Mouse (Mus musculus) c-Kit-positive CD71-negative TER-119-negative erythroid progenitor cells, embryonic 14.5 days (primary cell): ENCODE data around the gene Susd3.
A peak's percentile ranks its signal among the peaks of the same experiment; 100 is the strongest.

Experiments
- DNase-seq: peaks from one replicate; pipeline ENCODE4 v3.0.0-alpha.2; 2013; ENCODE audit warnings: low read depth

Susd3 gene

GRCm38 (mm10) chr13:49246011-49246410 lies 2.5 kb downstream of the Susd3 start:
- DNase-seq, result no peak

- DNase-seq, result no peak
Observed at GRCm38 (mm10) chr13:49245251-49245650, 3.3 kb downstream of the Susd3 start.

- DNase-seq, result no peak
Observed at GRCm38 (mm10) chr13:49243492-49243891, 5.0 kb downstream of the Susd3 start.

- peak; percentile 77 for DNase-seq
Observed at GRCm38 (mm10) chr13:49242321-49243065, 6.0 kb downstream of the Susd3 start.

- DNase-seq, result no peak
Observed at GRCm38 (mm10) chr13:49238737-49239136, 9.8 kb downstream of the Susd3 start.

- no peak for DNase-seq
Observed at GRCm38 (mm10) chr13:49237617-49238016, 10.9 kb downstream of the Susd3 start.

GRCm38 (mm10) chr13:49234711-49235110 lies 13.8 kb downstream of the Susd3 start:
- no peak for DNase-seq

- DNase-seq, result no peak
Observed at GRCm38 (mm10) chr13:49233792-49234572, 14.5 kb downstream of the Susd3 start.

- DNase-seq, result no peak
Observed at GRCm38 (mm10) chr13:49225633-49226032, 22.9 kb downstream of the Susd3 start.

- no peak for DNase-seq
Observed at GRCm38 (mm10) chr13:49225159-49225558, 23.3 kb downstream of the Susd3 start.

GRCm38 (mm10) chr13:49224729-49225128 lies 23.8 kb downstream of the Susd3 start:
- no peak for DNase-seq

- no peak for DNase-seq
Observed at GRCm38 (mm10) chr13:49224314-49224713, 24.2 kb downstream of the Susd3 start.

GRCm38 (mm10) chr13:49220912-49221311 lies 27.6 kb downstream of the Susd3 start:
- DNase-seq, result no peak

GRCm38 (mm10) chr13:49219367-49219766 lies 29.1 kb downstream of the Susd3 start:
- DNase-seq, result no peak

- DNase-seq, result no peak
Observed at GRCm38 (mm10) chr13:49218651-49219050, 29.9 kb downstream of the Susd3 start.

- no peak for DNase-seq
Observed at GRCm38 (mm10) chr13:49216808-49217561, 31.5 kb downstream of the Susd3 start.

GRCm38 (mm10) chr13:49216220-49216552 lies 32.3 kb downstream of the Susd3 start:
- DNase-seq, result no peak

GRCm38 (mm10) chr13:49215504-49216219 lies 32.8 kb downstream of the Susd3 start, which contains the start of gene Card19:
Card19 (minus strand) TSS chr13:49216037.
- peak; percentile 96 for DNase-seq

- no peak for DNase-seq
Observed at GRCm38 (mm10) chr13:49215128-49215503, 33.4 kb downstream of the Susd3 start.

- DNase-seq, result no peak
Observed at GRCm38 (mm10) chr13:49214454-49214853, 34.1 kb downstream of the Susd3 start.

GRCm38 (mm10) chr13:49213531-49213932 lies 35.0 kb downstream of the Susd3 start:
- peak; percentile 64 for DNase-seq
